Mouse (Mus musculus) stomach, postnatal 0 days (tissue): ENCODE data around the gene Mms19.

Experiments
- CTCF ChIP-seq: IDR thresholded peaks from 2 replicates; pipeline ENCODE4 v1.5.1; 2016; ENCODE audit warnings: antibody characterized with exemption, low read depth, mild to moderate bottlenecking, moderate library complexity
- EP300 ChIP-seq: optimal IDR thresholded peaks from 2 replicates; pipeline ENCODE3; 2016; ENCODE audit warnings: antibody characterized with exemption

GRCm38 (mm10) chr19:42019011-42019522 is 38.1 kb upstream of the Mms19 start:
- no peak for TF ChIP-seq CTCF
- no peak for TF ChIP-seq EP300
